Mouse (Mus musculus): Measurements from ENCODE around the gene Asxl1. TPM values are rescaled to one million over a fixed set of nuclear protein-coding genes. Genes with fewer than 3 reads are reported as not detected.

Asxl1 gene
- polyA plus RNA-seq, 1 experiment from 2014 or later = 11.8 TPM

GRCm38 (mm10) chr2:153442720-153443119, 97.1 kb downstream of the Asxl1 start:
- WGBS = 4% methylated on average over 5 of the region's 5 CpGs
- peaks cover 12% of the 10 kb centered on the region for H3K27me3 ChIP-seq (ENCODE audit: low read depth, poor library complexity, severe bottlenecking)
- H3K9me3 ChIP-seq (replicated peaks) = no peaks in the 10 kb centered on the region
- peaks cover 76% of the 10 kb centered on the region for H3K4me1 ChIP-seq
- peak overlapping the region; percentile 92 for H3K27ac ChIP-seq (replicated peaks)
- H3K4me3 ChIP-seq = peak overlapping the region; percentile 95
- H3K36me3 ChIP-seq = no peaks in the 10 kb centered on the region
- DNase-seq (ENCODE audit: low spot score) = no peak

GRCm38 (mm10) chr2:153443434-153444240, 98.0 kb downstream of the Asxl1 start:
- Histone ChIP-seq H3K4me3 (peak overlapping the region; percentile 95), H3K4me1 (peaks cover 67% of the 10 kb centered on the region), H3K27ac (replicated peaks) (peak overlapping the region; percentile 92), H3K27me3 (ENCODE audit: low read depth, poor library complexity, severe bottlenecking) (peaks cover 16% of the 10 kb centered on the region), H3K36me3 (no peaks in the 10 kb centered on the region), H3K9me3 (replicated peaks) (no peaks in the 10 kb centered on the region)
- DNase-seq (ENCODE audit: low spot score) = no peak
- under 1% methylated on average over 59 of the region's 59 CpGs for WGBS

GRCm38 (mm10) chr2:153444254-153445136, 98.9 kb downstream of the Asxl1 start:
- H3K36me3 ChIP-seq = no peaks in the 10 kb centered on the region
- H3K4me3 ChIP-seq = peak overlapping the region; percentile 95
- H3K27me3 ChIP-seq (ENCODE audit: low read depth, poor library complexity, severe bottlenecking) = peaks cover 16% of the 10 kb centered on the region
- H3K4me1 ChIP-seq = peaks cover 65% of the 10 kb centered on the region
- WGBS = 0% methylated on average over 45 of the region's 64 CpGs
- DNase-seq (ENCODE audit: low spot score) = peak; percentile 81
- H3K27ac ChIP-seq (replicated peaks) = peak overlapping the region; percentile 92
- no peaks in the 10 kb centered on the region for H3K9me3 ChIP-seq (replicated peaks)

GRCm38 (mm10) chr2:153445137-153446016, 99.7 kb downstream of the Asxl1 start:
- H3K36me3 ChIP-seq = no peaks in the 10 kb centered on the region
- peaks cover 16% of the 10 kb centered on the region for H3K27me3 ChIP-seq (ENCODE audit: low read depth, poor library complexity, severe bottlenecking)
- peak overlapping the region; percentile 92 for H3K27ac ChIP-seq (replicated peaks)
- no peaks in the 10 kb centered on the region for H3K9me3 ChIP-seq (replicated peaks)
- DNase-seq (ENCODE audit: low spot score) = peak; percentile 76
- WGBS = under 1% methylated on average over 59 of the region's 59 CpGs
- H3K4me1 ChIP-seq = peaks cover 60% of the 10 kb centered on the region
- peak overlapping the region; percentile 95 for H3K4me3 ChIP-seq

- peaks cover 16% of the 10 kb centered on the region for H3K27me3 ChIP-seq (ENCODE audit: low read depth, poor library complexity, severe bottlenecking)
- H3K27ac ChIP-seq (replicated peaks) = peak overlapping the region; percentile 92
- H3K4me3 ChIP-seq = peak overlapping the region; percentile 95
- DNase-seq (ENCODE audit: low spot score) = peak; percentile 51
- under 1% methylated on average over 8 of the region's 8 CpGs for WGBS
- H3K9me3 ChIP-seq (replicated peaks) = no peaks in the 10 kb centered on the region
- no peaks in the 10 kb centered on the region for H3K36me3 ChIP-seq
- H3K4me1 ChIP-seq = peaks cover 53% of the 10 kb centered on the region
These were observed 100.4 kb downstream of the Asxl1 start for GRCm38 (mm10) chr2:153446017-153446408.

GRCm38 (mm10) chr2:153446476-153446875, 100.8 kb downstream of the Asxl1 start:
- no peak overlapping the region for H3K27ac ChIP-seq (replicated peaks)
- peaks cover 49% of the 10 kb centered on the region for H3K4me1 ChIP-seq
- DNase-seq (ENCODE audit: low spot score) = no peak
- no peaks in the 10 kb centered on the region for H3K36me3 ChIP-seq
- H3K9me3 ChIP-seq (replicated peaks) = no peaks in the 10 kb centered on the region
- no peak overlapping the region for H3K4me3 ChIP-seq
- 23% methylated on average over 4 of the region's 4 CpGs for WGBS
- H3K27me3 ChIP-seq (ENCODE audit: low read depth, poor library complexity, severe bottlenecking) = peaks cover 16% of the 10 kb centered on the region

GRCm38 (mm10) chr2:153447719-153448118, 102.1 kb downstream of the Asxl1 start:
- Histone ChIP-seq H3K27me3 (ENCODE audit: low read depth, poor library complexity, severe bottlenecking) (peaks cover 16% of the 10 kb centered on the region), H3K4me1 (peaks cover 36% of the 10 kb centered on the region), H3K4me3 (no peak overlapping the region), H3K36me3 (no peaks in the 10 kb centered on the region), H3K27ac (replicated peaks) (no peak overlapping the region), H3K9me3 (replicated peaks) (no peaks in the 10 kb centered on the region)
- no peak for DNase-seq (ENCODE audit: low spot score)
- WGBS = 88% methylated on average over 3 of the region's 3 CpGs

GRCm38 (mm10) chr2:153448519-153448918, 102.9 kb downstream of the Asxl1 start:
- no peaks in the 10 kb centered on the region for H3K36me3 ChIP-seq
- H3K9me3 ChIP-seq (replicated peaks) = no peaks in the 10 kb centered on the region
- no peak for DNase-seq (ENCODE audit: low spot score)
- H3K27ac ChIP-seq (replicated peaks) = no peak overlapping the region
- H3K27me3 ChIP-seq (ENCODE audit: low read depth, poor library complexity, severe bottlenecking) = peaks cover 16% of the 10 kb centered on the region
- 90% methylated on average over 6 of the region's 6 CpGs for WGBS
- H3K4me3 ChIP-seq = no peak overlapping the region
- H3K4me1 ChIP-seq = peaks cover 28% of the 10 kb centered on the region

Other genes starting within 250 kb of the Asxl1 start
- 2.1 and 2.2 TPM in 2 replicates for gene Hck, start 237.4 kb upstream of the Asxl1 start, polyA plus RNA-seq (2016; fragmentation: Nextera tagmentation; extraction: Ambion mirVana)
- gene Tm9sf4, start 184.5 kb upstream of the Asxl1 start, polyA plus RNA-seq (2016; fragmentation: Nextera tagmentation; extraction: Ambion mirVana) = 82.5 and 82.8 TPM in 2 replicates
- 7.3 and 8.1 TPM in 2 replicates for gene Tspyl3, start 120.4 kb upstream of the Asxl1 start, polyA plus RNA-seq (2016; fragmentation: Nextera tagmentation; extraction: Ambion mirVana)
- gene Plagl2, start 104.4 kb upstream of the Asxl1 start, polyA plus RNA-seq (2016; fragmentation: Nextera tagmentation; extraction: Ambion mirVana) = 29.1 and 29.4 TPM in 2 replicates
- 5.9 and 6.3 TPM in 2 replicates for gene Pofut1, start 104.3 kb upstream of the Asxl1 start, polyA plus RNA-seq (2016; fragmentation: Nextera tagmentation; extraction: Ambion mirVana)
- gene Kif3b, start 54.4 kb upstream of the Asxl1 start, polyA plus RNA-seq (2016; fragmentation: Nextera tagmentation; extraction: Ambion mirVana) = 7.0 TPM in 2 replicates
- not detected in 2 replicates for gene 4930404H24Rik, start 147.0 kb downstream of the Asxl1 start, polyA plus RNA-seq (2016; fragmentation: Nextera tagmentation; extraction: Ambion mirVana)
- gene Nol4l, start 184.1 kb downstream of the Asxl1 start, polyA plus RNA-seq (2016; fragmentation: Nextera tagmentation; extraction: Ambion mirVana) = 12.8 and 16.8 TPM in 2 replicates